Mouse (Mus musculus): ENCODE results near the gene Cobl. TPM values are rescaled to one million over a fixed set of nuclear protein-coding genes. Genes with fewer than 3 reads are reported as not detected.

Cobl gene
- total RNA-seq, 2 experiments from 2014 or later = not detected

GRCm38 (mm10) chr11:12448101-12448500, 16.7 kb downstream of the Cobl start:
- no peak for ATAC-seq (replicated peaks; ENCODE audit: low FRiP score, poor library complexity, severe bottlenecking)

GRCm38 (mm10) chr11:12445222-12445621, 19.5 kb downstream of the Cobl start:
- ATAC-seq (replicated peaks; ENCODE audit: low FRiP score, poor library complexity, severe bottlenecking) = no peak

GRCm38 (mm10) chr11:12444215-12444614, 20.5 kb downstream of the Cobl start:
- ATAC-seq (replicated peaks; ENCODE audit: low FRiP score, poor library complexity, severe bottlenecking) = no peak

- no peak for ATAC-seq (replicated peaks; ENCODE audit: low FRiP score, poor library complexity, severe bottlenecking)
Observed at GRCm38 (mm10) chr11:12443614-12444013, 21.1 kb downstream of the Cobl start.

GRCm38 (mm10) chr11:12443185-12443584, 21.6 kb downstream of the Cobl start:
- no peak for ATAC-seq (replicated peaks; ENCODE audit: low FRiP score, poor library complexity, severe bottlenecking)

GRCm38 (mm10) chr11:12442283-12442682, 22.5 kb downstream of the Cobl start:
- no peak for ATAC-seq (replicated peaks; ENCODE audit: low FRiP score, poor library complexity, severe bottlenecking)

- ATAC-seq (replicated peaks; ENCODE audit: low FRiP score, poor library complexity, severe bottlenecking) = no peak
Observed at GRCm38 (mm10) chr11:12435905-12436304, 28.9 kb downstream of the Cobl start.

GRCm38 (mm10) chr11:12435018-12435417, 29.7 kb downstream of the Cobl start:
- no peak for ATAC-seq (replicated peaks; ENCODE audit: low FRiP score, poor library complexity, severe bottlenecking)

GRCm38 (mm10) chr11:12434597-12434996, 30.2 kb downstream of the Cobl start:
- no peak for ATAC-seq (replicated peaks; ENCODE audit: low FRiP score, poor library complexity, severe bottlenecking)

- no peak for ATAC-seq (replicated peaks; ENCODE audit: low FRiP score, poor library complexity, severe bottlenecking)
Observed at GRCm38 (mm10) chr11:12431911-12432310, 32.8 kb downstream of the Cobl start.

GRCm38 (mm10) chr11:12430231-12431041, 34.3 kb downstream of the Cobl start:
- no peak for ATAC-seq (replicated peaks; ENCODE audit: low FRiP score, poor library complexity, severe bottlenecking)

- ATAC-seq (replicated peaks; ENCODE audit: low FRiP score, poor library complexity, severe bottlenecking) = no peak
Observed at GRCm38 (mm10) chr11:12426746-12427145, 38.0 kb downstream of the Cobl start.

- no peak for ATAC-seq (replicated peaks; ENCODE audit: low FRiP score, poor library complexity, severe bottlenecking)
Observed at GRCm38 (mm10) chr11:12424205-12424604, 40.6 kb downstream of the Cobl start.

- ATAC-seq (replicated peaks; ENCODE audit: low FRiP score, poor library complexity, severe bottlenecking) = no peak
Observed at GRCm38 (mm10) chr11:12421183-12421582, 43.6 kb downstream of the Cobl start.

- ATAC-seq (replicated peaks; ENCODE audit: low FRiP score, poor library complexity, severe bottlenecking) = no peak
Observed at GRCm38 (mm10) chr11:12420146-12420545, 44.6 kb downstream of the Cobl start.

GRCm38 (mm10) chr11:12416899-12417298, 47.9 kb downstream of the Cobl start:
- no peak for ATAC-seq (replicated peaks; ENCODE audit: low FRiP score, poor library complexity, severe bottlenecking)

GRCm38 (mm10) chr11:12415329-12415728, 49.4 kb downstream of the Cobl start:
- no peak for ATAC-seq (replicated peaks; ENCODE audit: low FRiP score, poor library complexity, severe bottlenecking)

- ATAC-seq (replicated peaks; ENCODE audit: low FRiP score, poor library complexity, severe bottlenecking) = no peak
Observed at GRCm38 (mm10) chr11:12411950-12412349, 52.8 kb downstream of the Cobl start.

- ATAC-seq (replicated peaks; ENCODE audit: low FRiP score, poor library complexity, severe bottlenecking) = no peak
Observed at GRCm38 (mm10) chr11:12411075-12411807, 53.5 kb downstream of the Cobl start.

- no peak for ATAC-seq (replicated peaks; ENCODE audit: low FRiP score, poor library complexity, severe bottlenecking)
Observed at GRCm38 (mm10) chr11:12409463-12409862, 55.3 kb downstream of the Cobl start.

- no peak for ATAC-seq (replicated peaks; ENCODE audit: low FRiP score, poor library complexity, severe bottlenecking)
Observed at GRCm38 (mm10) chr11:12407834-12408233, 56.9 kb downstream of the Cobl start.
